Mouse (Mus musculus) embryo, embryonic 10.5 days (tissue): Measurements from ENCODE around the gene Kmt2e.
"Not testable (repeated sequence)": the region's sequence is repeated elsewhere in the genome, so short reads cannot be mapped to it uniquely, and the experiment has no call there.

Experiments used
- DNase-seq: peaks from one replicate; pipeline ENCODE4 v3.0.0-alpha.2; 2015; ENCODE audit warnings: low spot score

The Kmt2e gene

DNA sequence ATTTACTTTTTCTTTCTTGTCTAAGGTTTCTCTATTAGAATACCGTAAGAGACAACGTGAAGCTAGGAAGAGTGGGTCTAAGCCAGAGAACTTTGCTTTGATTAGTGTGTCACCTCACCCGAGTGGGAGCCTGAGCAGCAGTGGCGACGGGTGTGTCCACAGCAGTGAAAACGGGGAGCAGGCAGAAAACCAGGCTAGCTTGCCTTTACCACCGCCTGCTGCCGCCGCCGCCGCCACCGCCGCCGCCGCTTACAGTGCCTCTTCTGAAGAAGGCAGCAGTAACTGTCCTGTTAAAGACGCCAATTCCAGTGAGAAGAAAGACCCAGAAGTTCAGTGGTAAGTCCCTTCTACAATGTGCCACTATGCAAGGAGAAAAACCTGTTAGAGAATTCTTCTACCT, 65.0 kb downstream of the Kmt2e start:
- DNase-seq: no peak

DNA sequence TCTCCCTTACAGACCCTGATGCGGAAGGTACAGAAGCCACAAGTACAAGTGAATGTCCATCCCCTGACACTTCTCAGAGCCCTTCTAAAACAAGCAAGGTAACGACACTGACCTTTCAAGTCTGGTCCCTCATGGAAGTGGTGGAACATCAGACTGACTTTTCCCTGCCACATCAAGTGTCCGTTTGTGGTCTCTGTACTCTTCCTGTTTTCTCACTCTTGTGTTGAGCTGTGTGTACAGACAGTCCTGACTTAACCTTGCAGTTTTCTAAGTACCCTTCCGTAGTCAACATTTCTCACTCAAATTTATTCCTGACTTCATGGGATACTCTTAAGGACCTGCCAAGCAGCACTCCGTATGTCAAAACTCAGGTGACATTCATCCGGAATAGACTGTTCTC, 66.5 kb downstream of the Kmt2e start:
- DNase-seq: no peak

DNA sequence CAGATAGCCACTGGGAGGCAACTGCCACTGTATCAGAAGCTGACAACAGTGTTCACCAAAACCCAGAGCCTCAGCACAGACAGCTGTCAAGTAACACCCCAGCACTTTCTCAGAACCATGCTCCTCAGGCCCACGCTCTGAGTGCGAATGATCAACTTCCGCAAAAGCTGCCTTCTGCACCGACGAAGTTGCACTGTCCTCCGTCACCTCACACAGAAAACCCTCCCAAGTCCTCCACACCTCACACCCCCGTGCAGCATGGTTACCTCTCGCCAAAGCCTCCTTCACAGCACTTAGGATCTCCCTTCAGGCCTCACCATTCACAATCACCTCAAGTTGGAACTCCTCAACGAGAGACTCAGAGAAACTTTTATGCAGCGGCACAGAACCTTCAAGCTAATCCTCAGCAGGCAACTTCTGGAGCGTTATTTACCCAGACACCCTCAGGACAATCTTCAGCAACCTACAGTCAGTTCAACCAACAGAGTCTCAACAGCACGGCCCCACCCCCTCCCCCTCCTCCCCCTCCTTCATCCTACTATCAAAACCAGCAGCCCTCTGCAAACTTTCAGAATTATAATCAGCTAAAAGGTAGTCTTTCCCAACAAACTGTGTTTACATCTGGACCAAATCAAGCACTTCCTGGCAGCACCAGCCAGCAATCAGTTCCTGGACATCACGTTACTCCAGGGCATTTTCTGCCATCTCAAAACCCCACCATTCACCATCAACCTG, 67.5 kb downstream of the Kmt2e start:
- DNase-seq: peak; percentile 24

- DNase-seq: no peak
Observed at GRCm38 (mm10) chr5:23502317-23502937, 68.2 kb downstream of the Kmt2e start.

GRCm38 (mm10) chr5:23505578-23505977, 71.3 kb downstream of the Kmt2e start:
- DNase-seq: no peak

GRCm38 (mm10) chr5:23507210-23507609, 73.0 kb downstream of the Kmt2e start:
- DNase-seq: no peak

DNA sequence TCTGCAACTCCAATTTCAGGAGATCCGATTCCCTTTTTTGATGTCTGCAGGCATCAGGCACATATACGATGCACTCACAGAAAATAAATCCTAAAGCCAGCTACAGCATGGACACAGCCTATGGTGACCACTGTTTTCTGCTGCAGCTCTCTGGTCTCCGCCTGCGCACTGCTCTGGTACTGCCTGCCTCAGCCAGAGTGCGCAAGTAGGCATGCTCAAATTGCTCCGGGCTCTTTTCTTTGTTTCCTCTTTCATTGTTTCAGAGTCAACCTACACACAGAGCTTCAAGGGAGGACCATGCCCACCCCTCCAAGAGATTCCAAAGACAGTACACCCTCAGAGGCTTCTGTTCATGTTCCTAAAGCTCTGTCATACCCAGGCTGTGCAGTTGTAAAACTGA, 74.4 kb downstream of the Kmt2e start:
- DNase-seq: no peak

DNA sequence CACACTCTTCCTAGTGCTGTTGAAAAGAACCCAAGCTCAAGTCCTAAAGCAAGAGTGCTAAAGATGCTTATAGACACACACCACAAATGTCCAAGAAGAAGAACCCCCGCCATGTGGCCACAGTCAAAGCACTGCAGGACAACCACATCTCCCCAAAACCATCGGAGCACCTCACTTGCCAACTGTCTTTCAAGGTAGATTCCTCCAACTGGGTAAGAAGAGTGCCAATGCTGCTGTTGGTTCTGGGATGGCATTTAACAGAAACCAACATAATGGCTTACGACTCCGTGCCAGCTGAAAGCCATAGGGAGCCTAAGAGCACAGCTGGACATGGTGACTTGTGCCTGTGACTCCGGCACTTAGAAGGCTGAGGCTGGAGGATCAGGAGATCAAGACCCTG, 77.2 kb downstream of the Kmt2e start:
- DNase-seq: no peak

DNA sequence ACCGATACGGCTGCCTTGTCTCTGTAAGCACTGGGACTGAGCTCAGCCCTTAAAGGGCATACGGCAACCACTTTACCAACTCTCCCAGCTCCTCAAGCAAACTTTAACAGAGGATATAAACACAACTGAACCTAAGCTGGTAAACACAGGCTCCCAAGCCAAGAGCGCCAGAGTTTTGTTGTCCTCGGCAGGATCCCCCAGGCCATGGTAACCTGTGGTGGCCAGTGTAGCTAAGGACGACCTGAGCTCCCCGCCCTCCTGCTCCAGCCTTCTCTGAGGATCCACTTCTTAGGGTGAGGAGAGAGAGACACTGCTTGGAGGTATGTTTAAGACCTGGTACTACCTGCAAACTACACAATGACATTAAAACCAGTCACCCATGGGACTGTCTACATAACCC, 78.3 kb downstream of the Kmt2e start:
- DNase-seq: no peak

DNA sequence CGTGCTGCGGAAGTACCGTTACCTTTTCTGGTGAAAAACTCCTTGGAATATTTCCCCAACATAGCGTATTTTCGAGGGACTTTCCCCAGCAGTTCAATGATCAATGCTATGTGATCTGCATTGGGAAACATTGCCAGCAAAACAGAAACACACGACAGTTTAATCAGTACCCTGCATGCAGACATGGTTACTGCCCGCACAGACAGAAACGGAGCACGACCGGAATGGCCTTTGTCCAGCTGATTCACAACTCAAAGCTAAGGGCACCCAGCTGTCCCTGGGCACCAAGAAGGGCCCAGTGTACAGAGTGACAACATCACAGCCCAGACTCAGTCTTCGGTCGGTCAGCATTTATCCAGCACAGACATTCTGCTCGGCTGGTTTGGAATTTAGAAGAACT, 79.2 kb downstream of the Kmt2e start:
- no peak for DNase-seq

DNA sequence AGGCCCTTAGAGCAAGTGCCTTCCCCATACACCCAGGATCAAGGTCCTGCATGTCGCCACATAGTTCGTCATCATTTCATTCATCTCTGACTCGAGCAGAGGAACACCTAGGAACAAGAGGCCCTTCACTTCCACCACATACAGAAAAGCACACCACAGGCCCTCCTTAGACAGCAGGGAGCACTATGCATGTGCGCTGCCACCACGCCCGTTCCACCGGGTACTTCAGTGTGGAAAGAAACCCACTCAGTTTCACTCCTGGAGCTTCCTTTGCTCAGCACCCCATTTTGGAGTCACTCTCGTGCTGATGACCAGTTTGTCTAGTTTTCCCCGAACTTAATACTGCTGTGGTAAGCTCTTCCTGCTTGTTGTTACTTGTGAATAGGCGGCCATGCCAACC, 80.8 kb downstream of the Kmt2e start:
- no peak for DNase-seq

DNA sequence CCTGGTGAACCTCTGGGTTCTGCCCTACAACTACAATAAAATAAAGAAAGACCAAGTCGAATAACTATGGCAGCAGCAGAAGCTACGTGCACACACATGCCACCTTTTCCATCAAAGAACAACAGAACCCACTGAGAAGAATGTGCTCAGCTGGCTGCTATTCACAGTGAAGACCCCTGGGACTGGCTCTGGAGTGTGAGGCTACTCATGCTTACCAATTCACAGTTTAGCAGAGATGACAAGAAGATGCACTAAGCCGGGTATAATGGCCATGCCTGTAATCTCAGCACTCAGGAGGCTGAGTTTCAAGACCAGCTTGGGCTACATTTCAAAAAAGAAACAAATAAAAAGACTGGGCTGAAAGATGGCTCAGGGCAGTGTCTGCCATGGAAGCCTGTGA, 82.7 kb downstream of the Kmt2e start:
- peak; percentile 21 for DNase-seq

- no peak for DNase-seq
Observed at GRCm38 (mm10) chr5:23517839-23518238, 83.6 kb downstream of the Kmt2e start.

DNA sequence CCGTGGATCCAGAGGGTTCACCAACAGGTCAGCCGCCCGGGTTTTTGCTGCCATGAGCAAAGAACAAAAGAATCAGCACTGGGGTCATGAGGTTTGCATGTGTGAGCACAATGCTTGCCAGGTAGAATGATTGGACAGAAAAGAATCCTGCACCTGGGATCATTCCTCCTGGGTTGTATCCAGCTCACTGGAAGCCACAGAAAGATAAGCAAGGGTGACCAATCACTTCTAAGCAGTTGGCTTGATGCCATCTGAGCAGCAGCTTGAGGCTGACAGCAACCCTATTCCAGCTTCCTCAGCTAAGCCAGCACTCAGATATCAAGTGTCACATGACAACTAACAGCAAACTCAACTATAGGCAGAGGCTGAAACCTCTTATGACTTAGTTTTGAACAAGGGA, 84.4 kb downstream of the Kmt2e start:
- DNase-seq: no peak

DNA sequence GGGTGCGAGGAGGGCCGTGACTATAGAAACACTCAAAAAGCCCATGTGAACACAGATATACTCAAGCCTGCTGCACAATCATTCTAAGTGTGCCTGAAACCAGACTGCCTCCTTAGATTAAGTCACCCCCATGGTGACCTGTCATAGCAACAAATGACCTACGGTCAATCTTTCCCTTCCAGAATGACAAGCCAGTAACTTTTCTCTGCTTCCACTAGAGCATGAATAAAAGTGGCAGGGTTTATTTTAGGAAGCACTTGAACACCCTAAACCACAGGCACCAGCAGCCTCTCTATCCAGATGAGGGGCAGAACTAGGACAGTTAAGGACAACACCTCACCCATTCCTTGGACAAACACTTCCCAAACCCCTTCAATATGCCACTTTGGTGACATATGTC, 85.4 kb downstream of the Kmt2e start:
- no peak for DNase-seq

- DNase-seq: no peak
Observed at GRCm38 (mm10) chr5:23521645-23522044, 87.4 kb downstream of the Kmt2e start.

DNA sequence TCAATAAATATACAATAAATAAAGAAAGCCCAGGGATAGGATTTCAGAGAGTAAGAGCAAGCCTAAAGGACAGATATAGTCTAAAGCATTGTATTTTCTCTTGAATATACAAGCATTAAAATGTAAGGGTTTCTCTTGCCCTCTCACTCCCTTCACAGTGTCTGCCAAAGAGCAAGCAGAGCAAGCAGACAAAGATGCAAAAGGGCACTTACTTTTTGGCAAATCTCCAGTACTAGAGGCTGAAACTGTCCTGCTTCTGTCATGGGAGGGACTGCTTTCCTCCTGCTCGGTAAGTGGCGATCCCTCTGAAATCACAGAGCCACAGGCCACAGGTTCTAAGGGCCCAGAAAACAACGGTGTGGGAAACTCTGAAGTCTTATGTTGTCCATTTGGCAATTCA, 89.7 kb downstream of the Kmt2e start:
- no peak for DNase-seq

DNA sequence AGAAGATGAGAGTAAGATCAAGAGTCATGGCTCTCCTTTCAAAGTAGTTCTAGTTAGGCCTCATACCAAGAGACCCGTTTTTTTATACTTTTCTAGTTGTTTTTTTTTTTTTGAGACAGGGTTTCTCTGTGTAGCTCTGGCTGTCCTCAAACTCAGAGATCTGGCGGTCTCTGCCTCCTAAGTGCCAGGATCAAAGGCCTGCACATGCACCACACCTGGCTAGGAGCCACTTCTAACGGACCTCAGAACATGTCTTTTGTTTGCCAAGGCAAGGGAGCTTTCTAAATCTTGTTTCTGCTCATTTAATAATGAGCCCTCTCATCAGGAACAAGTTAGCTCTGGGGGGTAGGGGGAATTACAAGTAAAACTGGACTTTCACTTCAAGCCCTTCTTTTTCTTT, 90.4 kb downstream of the Kmt2e start:
- DNase-seq: no peak

DNA sequence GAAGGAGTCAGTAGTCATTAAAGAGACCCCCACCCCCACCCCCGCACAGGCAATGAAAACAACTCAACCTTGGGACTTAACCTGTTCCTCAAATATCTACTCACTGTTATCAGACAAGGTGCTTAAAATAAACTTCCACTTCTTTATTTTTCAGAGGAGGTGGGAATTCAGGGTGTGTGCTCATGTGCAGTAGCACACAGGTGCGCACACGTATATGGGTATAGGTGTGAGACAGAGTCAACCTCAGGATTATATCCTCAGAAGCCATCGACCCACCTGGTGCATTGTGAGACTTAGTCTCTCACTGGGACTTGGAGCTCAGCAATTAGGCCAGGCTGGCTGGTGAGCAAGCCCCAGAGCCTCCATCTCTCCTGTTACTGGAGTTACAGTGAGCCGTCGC, 96.9 kb downstream of the Kmt2e start:
- DNase-seq: no peak

GRCm38 (mm10) chr5:23531541-23532096, 97.4 kb downstream of the Kmt2e start:
- DNase-seq: no peak

GRCm38 (mm10) chr5:23535692-23536091, 101.5 kb downstream of the Kmt2e start:
- DNase-seq: no peak

GRCm38 (mm10) chr5:23551687-23552086, 117.4 kb downstream of the Kmt2e start:
- DNase-seq: no peak

DNA sequence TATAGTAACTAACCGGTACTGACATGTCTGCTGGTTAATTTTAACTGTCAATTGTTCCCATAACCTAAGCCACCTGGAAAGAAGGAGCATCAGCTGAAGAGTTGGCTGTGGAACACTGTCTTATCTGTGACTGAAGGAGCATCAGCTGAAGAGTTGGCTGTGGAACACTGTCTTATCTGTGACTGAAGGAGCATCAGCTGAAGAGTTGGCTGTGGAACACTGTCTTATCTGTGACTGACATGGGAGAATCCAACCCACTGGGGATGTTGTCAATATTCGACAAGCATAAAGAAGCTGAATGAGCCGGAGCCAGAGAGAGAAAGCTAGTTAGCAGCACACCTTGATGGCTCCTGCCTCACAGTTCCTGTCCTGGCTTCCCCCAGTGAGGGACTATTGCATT, 119.1 kb downstream of the Kmt2e start:
- DNase-seq: not testable (repeated sequence)
